Mouse (Mus musculus): Measurements from ENCODE around the gene Defb22. TPM values are rescaled to one million over a fixed set of nuclear protein-coding genes. Genes with fewer than 3 reads are reported as not detected.

Defb22 gene
- polyA plus RNA-seq, 1 experiment from 2014 or later: not detected

DNA sequence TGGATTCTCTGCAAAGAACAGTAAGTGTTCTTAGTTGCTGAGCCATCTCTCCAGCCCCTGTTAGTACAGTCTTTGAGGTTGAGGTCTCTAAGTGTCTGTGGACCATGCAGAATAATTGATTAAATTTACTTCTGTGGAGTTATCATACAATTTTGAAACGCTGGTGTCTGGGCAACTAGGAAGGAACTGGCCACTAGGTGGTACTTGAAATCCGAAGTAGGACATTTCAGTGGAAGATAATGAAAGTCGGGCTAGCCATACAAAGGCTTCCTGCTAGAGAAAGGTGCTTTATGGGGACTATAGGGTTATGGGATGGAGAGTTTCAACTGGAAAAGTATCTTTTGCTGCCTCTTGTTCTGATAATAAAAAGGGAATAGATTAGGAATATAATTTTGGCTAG is 17.5 kb downstream of the Defb22 start:
- Histone ChIP-seq H3K4me1 (replicated peaks) (no peaks in the 10 kb centered on the region), H3K9ac (replicated peaks) (no peak overlapping the region), H3K9me3 (no peaks in the 10 kb centered on the region), H3K4me2 (replicated peaks) (no peak overlapping the region), H3K27ac (no peak overlapping the region), H3K27me3 (no peaks in the 10 kb centered on the region), H3K4me3 (replicated peaks) (no peak overlapping the region), H3K36me3 (no peaks in the 10 kb centered on the region)
- 30% methylated on average over 3 of the region's 3 CpGs for WGBS
- ATAC-seq: no peak

DNA sequence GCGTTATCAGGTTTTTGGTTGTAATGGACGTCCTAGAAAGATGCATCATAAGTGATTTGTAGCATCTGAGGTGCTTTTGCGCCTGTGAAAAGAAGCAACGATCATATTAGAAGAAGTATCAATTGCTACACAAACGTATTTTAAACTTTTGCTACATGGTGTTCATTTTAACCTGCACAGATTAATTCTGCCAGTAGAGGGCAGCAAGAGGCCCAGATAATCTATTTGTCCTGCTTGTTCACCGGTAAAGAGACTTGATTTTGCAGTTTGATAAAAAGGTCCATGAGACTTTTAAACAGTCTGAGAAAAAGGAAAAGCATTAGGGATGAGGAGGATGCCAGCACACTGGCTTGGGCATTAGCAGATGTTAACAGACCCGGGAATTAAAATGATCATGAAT is 19.0 kb downstream of the Defb22 start:
- Histone ChIP-seq H3K9ac (replicated peaks) (no peak overlapping the region), H3K9me3 (no peaks in the 10 kb centered on the region), H3K4me3 (replicated peaks) (no peak overlapping the region), H3K27me3 (no peaks in the 10 kb centered on the region), H3K36me3 (no peaks in the 10 kb centered on the region), H3K4me1 (replicated peaks) (no peaks in the 10 kb centered on the region), H3K4me2 (replicated peaks) (no peak overlapping the region), H3K27ac (no peak overlapping the region)
- ATAC-seq: no peak
- 34% methylated on average over 7 of the region's 7 CpGs for WGBS

DNA sequence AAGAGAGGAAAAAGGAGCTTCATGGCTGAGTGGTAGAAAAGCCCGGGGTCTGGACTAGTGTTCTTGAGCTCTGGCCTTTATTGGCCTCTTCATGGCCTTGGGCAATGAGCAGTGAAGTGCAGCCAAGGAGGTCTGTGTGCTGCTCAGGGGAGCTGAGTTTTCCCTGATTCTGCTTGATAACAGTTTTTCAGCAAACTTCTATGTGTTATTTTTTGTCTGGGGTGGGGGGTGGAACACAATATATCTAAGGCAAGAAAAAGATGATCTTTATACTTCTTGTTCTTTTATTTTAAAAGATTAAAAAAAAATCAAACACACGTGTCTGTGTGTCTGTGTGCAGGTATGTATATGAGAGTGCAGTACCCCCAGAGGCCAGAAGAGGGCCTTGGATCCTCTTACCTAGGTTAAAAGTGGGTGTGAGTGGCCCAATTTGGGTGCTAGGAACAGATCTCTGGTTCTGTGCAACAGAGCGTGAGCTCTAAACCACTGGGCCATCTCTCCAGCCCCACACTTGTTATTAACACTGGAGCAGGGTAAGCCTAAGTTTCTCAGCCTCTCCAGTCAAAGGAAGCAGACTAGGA is 25.3 kb downstream of the Defb22 start, which contains the start of gene Defb23:
TSS of gene Defb23 (minus strand) at position 51 of the 581 bp plus-strand sequence.
- H3K4me3 ChIP-seq (replicated peaks): no peak within 1 kb of the TSS
- H3K9ac ChIP-seq (replicated peaks): no peak within 1 kb of the TSS
- 88% methylated on average over 3 of the region's 3 CpGs for WGBS
- H3K4me1 ChIP-seq (replicated peaks): no peaks in the 10 kb centered on the region
- no peaks in the 10 kb centered on the region for H3K36me3 ChIP-seq
- H3K27me3 ChIP-seq: no peaks in the 10 kb centered on the region
- H3K27ac ChIP-seq: no peak within 1 kb of the TSS
- ATAC-seq: no peak
- H3K4me2 ChIP-seq (replicated peaks): no peak within 1 kb of the TSS
- no peaks in the 10 kb centered on the region for H3K9me3 ChIP-seq

DNA sequence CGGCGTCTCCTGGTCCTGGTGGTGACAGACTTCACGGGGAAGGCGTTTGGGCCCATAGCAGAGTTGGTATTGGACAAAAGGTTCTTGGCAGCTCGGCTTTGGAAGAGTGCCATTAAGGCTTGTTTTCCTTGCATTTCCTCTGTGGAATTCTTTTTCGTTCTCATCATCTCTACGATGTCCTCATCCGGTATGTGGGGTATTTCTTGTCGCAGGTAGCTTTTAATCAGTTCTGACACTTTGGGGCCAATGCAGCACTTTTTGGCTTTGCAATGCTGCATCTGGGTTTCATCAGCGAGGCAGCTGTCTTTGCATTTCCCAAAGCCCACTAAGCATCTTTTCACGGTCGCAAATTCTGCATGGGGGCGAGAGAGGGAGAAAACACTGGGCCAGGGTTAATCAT is 30.7 kb downstream of the Defb22 start:
- Histone ChIP-seq H3K4me2 (replicated peaks) (no peak overlapping the region), H3K9ac (replicated peaks) (no peak overlapping the region), H3K27me3 (no peaks in the 10 kb centered on the region), H3K9me3 (no peaks in the 10 kb centered on the region), H3K4me1 (replicated peaks) (no peaks in the 10 kb centered on the region), H3K27ac (no peak overlapping the region), H3K36me3 (no peaks in the 10 kb centered on the region), H3K4me3 (replicated peaks) (no peak overlapping the region)
- ATAC-seq: no peak
- 78% methylated on average over 13 of the region's 13 CpGs for WGBS

DNA sequence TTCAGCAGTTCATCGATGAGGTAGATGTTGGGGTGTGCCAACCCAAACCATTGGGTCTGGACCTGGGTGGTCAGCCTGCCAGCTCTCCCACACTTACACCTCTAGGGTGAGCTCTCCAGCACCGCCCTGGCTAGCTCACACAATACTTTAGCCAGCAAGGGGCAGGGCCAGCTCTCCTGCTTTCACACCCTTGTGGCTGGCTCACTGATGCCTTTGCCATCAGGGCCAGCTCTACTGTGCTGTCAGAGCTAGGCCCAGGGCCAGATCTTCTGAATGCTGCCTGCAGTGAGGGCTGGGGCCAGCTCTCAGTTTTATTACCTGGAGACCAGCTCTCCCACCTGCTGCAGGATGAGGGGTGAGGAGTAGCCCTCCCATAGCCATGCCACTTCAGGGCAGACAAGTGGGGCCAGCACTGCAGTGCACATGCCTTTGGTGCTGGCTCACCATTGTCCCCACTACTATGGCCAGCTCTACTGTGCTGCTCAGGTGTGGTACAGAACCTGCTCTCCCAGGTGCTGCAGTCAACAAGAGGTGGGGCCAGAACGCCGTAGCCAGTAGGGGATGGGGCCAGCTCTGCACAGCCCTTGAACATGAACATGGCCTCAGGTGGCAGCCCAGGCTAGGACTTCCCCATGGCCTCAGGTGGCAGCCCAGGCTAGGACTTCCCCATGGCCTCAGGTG is 37.7 kb downstream of the Defb22 start:
- no peak for ATAC-seq
- H3K9ac ChIP-seq (replicated peaks): no peak overlapping the region
- 73% methylated on average over 4 of the region's 4 CpGs for WGBS
- no peaks in the 10 kb centered on the region for H3K27me3 ChIP-seq
- no peak overlapping the region for H3K4me3 ChIP-seq (replicated peaks)
- H3K27ac ChIP-seq: no peak overlapping the region
- no peaks in the 10 kb centered on the region for H3K4me1 ChIP-seq (replicated peaks)
- H3K36me3 ChIP-seq: no peaks in the 10 kb centered on the region
- H3K9me3 ChIP-seq: no peaks in the 10 kb centered on the region
- H3K4me2 ChIP-seq (replicated peaks): no peak overlapping the region

DNA sequence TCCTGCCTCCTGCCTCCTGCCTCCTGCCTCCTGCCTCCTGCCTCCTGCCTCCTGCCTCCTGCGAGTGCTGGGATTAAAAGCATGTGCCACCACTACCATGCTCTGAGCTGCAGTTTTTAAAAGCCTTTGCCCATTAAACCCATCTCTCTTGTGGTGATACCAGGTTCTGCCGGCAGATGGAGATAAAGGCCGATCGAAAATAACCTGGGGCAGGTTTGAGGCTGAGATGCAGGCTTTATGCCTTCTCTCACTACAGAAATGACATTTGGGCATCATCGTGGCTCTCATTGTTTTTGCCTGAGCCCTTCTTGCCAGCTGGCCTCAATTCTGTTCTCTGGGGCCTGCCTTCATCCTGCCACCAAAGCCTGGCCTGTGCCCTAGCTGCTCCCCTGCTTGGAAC is 39.7 kb downstream of the Defb22 start:
- Histone ChIP-seq H3K36me3 (no peaks in the 10 kb centered on the region), H3K9me3 (no peaks in the 10 kb centered on the region), H3K4me3 (replicated peaks) (no peak overlapping the region), H3K4me2 (replicated peaks) (no peak overlapping the region), H3K9ac (replicated peaks) (no peak overlapping the region), H3K27me3 (no peaks in the 10 kb centered on the region), H3K4me1 (replicated peaks) (no peaks in the 10 kb centered on the region), H3K27ac (no peak overlapping the region)
- WGBS: 3% methylated on average over 5 of the region's 5 CpGs
- ATAC-seq: no peak

DNA sequence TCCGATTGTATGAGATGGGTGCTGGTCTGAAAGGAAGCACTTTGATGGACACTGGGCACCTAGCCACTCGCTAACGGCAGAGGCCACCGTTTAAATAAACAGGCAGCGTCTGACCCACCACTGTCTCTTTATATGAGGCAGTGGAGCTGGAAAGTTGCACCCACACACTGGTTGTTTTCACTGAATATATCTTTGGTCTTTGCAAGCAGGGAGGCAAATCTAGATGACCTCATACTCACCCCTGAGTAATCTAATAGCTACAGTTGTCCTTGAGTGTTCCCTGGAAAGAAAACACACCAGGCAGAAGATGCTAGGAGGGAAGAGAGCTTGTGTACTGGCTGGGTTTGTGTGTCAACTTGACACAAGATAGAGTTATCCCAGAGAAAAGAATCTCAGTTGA is 42.5 kb downstream of the Defb22 start:
- no peak for ATAC-seq
- Histone ChIP-seq H3K9ac (replicated peaks) (no peak overlapping the region), H3K4me1 (replicated peaks) (no peaks in the 10 kb centered on the region), H3K4me3 (replicated peaks) (no peak overlapping the region), H3K4me2 (replicated peaks) (no peak overlapping the region), H3K27me3 (no peaks in the 10 kb centered on the region), H3K9me3 (no peaks in the 10 kb centered on the region), H3K27ac (no peak overlapping the region), H3K36me3 (no peaks in the 10 kb centered on the region)
- WGBS: 59% methylated on average over 5 of the region's 5 CpGs

DNA sequence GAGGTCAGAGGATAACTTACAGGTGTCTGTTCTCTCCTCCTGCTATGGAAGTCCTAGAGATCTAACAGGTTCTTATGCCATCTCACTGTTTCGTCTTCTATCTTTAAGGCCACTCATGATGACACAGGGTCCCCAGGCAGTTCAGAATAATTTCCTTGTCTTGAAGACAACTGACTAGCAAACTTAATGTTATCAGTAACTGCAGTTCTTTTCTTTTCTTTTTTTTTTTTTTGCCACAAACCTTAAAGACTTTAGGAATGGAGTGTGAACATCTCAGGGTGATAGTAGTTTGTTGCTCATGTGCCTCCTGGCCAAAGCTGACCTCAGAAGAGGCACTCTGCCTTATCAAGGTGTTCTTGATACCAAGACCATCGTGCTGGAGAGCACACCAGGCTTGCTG is 43.3 kb downstream of the Defb22 start:
- H3K9ac ChIP-seq (replicated peaks): no peak overlapping the region
- H3K4me2 ChIP-seq (replicated peaks): no peak overlapping the region
- no peaks in the 10 kb centered on the region for H3K9me3 ChIP-seq
- H3K4me1 ChIP-seq (replicated peaks): no peaks in the 10 kb centered on the region
- H3K4me3 ChIP-seq (replicated peaks): no peak overlapping the region
- ATAC-seq: no peak
- no peak overlapping the region for H3K27ac ChIP-seq
- 77% methylated on average over 2 of the region's 2 CpGs for WGBS
- no peaks in the 10 kb centered on the region for H3K36me3 ChIP-seq
- H3K27me3 ChIP-seq: no peaks in the 10 kb centered on the region

DNA sequence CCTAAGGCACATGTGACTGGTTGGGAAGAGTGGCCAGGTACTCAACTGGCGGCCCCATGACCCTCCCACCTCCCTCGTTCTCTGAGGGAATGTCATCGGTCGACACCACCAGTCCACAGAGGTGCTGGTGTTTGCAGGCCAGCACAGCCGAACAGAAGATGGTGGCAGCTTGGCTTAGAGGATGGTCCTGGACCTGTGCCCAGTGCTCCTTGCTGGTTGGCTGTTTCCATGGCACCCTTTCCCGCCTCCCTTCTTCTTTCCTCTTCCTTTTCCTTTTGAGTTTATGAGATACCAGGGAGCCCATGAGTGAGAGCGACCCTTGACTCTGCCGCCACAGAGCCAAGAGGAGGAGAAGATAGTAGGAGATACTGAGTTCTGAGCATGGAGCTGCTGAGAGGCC is 46.7 kb downstream of the Defb22 start:
- no peaks in the 10 kb centered on the region for H3K4me1 ChIP-seq (replicated peaks)
- H3K27ac ChIP-seq: no peak overlapping the region
- H3K4me3 ChIP-seq (replicated peaks): no peak overlapping the region
- H3K9ac ChIP-seq (replicated peaks): no peak overlapping the region
- no peak for ATAC-seq
- no peaks in the 10 kb centered on the region for H3K36me3 ChIP-seq
- H3K9me3 ChIP-seq: no peaks in the 10 kb centered on the region
- no peak overlapping the region for H3K4me2 ChIP-seq (replicated peaks)
- 0 out of 2 replicates have a peak, but pooled peaks cover 2% of the 10 kb centered on the region for H3K27me3 ChIP-seq
- WGBS: 85% methylated on average over 8 of the region's 8 CpGs

DNA sequence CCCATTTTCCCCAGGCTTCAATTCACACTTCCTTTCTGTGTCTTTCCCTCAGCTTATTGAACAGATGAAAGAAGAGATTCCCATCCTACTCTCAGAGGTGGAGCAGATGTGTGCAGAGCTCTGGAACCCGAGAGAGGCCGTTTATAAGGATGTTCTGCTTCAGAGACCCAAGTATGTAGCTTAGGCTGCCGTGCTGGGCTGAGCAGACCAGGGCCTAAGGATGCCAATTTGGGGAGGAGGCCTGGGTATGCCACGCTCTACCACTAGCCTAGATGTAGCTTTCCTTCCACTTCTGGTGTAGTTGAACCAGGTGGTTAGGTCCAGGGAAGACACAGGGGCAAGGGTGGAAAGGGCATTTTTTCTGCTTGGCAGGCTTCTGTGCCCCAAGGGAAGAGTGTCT is 47.6 kb downstream of the Defb22 start:
- H3K36me3 ChIP-seq: no peaks in the 10 kb centered on the region
- H3K27ac ChIP-seq: no peak overlapping the region
- 0 out of 2 replicates have a peak, but pooled peaks cover 2% of the 10 kb centered on the region for H3K27me3 ChIP-seq
- no peak for ATAC-seq
- H3K9ac ChIP-seq (replicated peaks): no peak overlapping the region
- H3K9me3 ChIP-seq: no peaks in the 10 kb centered on the region
- H3K4me3 ChIP-seq (replicated peaks): no peak overlapping the region
- no peak overlapping the region for H3K4me2 ChIP-seq (replicated peaks)
- WGBS: 70% methylated on average over 4 of the region's 4 CpGs
- H3K4me1 ChIP-seq (replicated peaks): peaks cover 1% of the 10 kb centered on the region

DNA sequence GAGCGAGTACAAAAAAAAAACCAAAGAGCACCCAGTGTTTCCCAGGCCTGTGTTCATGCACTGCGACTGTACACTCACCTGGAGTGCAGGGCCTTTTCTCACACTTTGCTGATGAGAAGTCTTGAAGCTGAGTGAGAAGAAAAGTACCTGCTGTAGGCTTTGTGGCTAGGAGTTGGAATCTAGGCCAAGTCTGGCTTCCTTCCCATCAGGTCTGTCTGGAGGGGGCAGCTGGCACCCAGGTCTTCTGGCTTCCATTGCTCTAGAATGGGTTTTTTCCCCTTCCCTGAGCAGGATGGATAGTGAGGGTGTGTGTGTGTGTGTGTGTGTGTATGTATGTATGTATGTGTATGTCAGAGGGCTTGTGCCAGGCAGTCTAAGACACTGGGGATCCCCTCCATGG is 50.1 kb downstream of the Defb22 start:
- Histone ChIP-seq H3K9me3 (no peaks in the 10 kb centered on the region), H3K9ac (replicated peaks) (no peak overlapping the region), H3K27me3 (0 out of 2 replicates have a peak, but pooled peaks cover 2% of the 10 kb centered on the region), H3K4me3 (replicated peaks) (no peak overlapping the region), H3K4me2 (replicated peaks) (no peak overlapping the region), H3K4me1 (replicated peaks) (peaks cover 11% of the 10 kb centered on the region), H3K36me3 (no peaks in the 10 kb centered on the region), H3K27ac (no peak overlapping the region)
- WGBS: 98% methylated on average over 2 of the region's 2 CpGs
- no peak for ATAC-seq

DNA sequence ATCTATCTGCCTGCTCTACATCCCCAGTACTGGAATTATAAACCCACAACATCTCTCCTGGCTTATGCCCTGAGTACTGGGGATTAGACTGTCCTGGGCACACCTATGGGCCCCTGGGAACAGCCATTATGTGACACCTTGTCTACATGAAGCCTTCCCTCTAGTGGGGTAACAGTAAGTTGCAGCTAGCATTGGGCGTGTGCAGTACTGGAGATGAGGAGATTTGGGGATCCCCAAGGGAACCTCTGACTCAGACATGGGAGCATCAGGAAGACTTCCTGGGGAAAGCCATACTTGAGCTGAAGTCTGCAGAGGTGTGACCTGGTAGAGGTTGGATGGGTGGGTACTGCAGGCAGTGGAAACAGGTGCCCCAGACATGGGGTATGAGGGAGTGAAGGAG is 51.0 kb downstream of the Defb22 start:
- H3K36me3 ChIP-seq: no peaks in the 10 kb centered on the region

More for the DNA sequence above, 51.0 kb downstream of the Defb22 start:
- Histone ChIP-seq H3K4me1 (replicated peaks) (peaks cover 11% of the 10 kb centered on the region), H3K9ac (replicated peaks) (no peak overlapping the region), H3K9me3 (no peaks in the 10 kb centered on the region), H3K4me2 (replicated peaks) (no peak overlapping the region), H3K27ac (no peak overlapping the region), H3K27me3 (0 out of 2 replicates have a peak, but pooled peaks cover 2% of the 10 kb centered on the region), H3K4me3 (replicated peaks) (no peak overlapping the region)
- WGBS: 66% methylated on average over 1 of the region's 1 CpGs
- no peak for ATAC-seq

Data from midbrain, embryonic 13.5 days (tissue).